Mouse (Mus musculus): ENCODE measurements around the gene Creg1. TPM values are rescaled to one million over a fixed set of nuclear protein-coding genes. Genes with fewer than 3 reads are reported as not detected.

Creg1 gene
- polyA plus RNA-seq, 1 experiment from 2014 or later = 23.8 TPM

DNA sequence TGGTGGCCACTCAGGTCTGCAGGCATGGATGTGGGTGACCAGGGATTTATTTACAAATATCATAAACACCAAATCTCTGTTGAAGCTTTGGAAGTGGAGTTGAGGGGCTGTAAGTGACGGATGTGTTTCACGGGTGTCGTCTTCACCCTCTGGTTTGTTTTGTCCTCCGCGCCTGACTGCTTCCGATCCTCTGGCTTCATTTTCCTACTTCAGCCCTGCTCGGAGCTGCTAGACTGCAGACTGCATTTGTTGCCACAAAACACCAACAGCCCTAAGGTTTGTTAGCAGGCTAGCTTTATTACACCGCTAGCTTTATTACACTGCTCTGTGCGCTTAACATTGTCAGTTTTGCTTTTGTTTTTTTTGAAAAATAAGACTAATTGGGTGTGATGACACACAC is 27.9 kb downstream of the Creg1 start:
- no peak for ATAC-seq
- peaks cover 25% of the 10 kb centered on the region for H3K27me3 ChIP-seq
- WGBS = 76% methylated on average over 9 of the region's 9 CpGs

DNA sequence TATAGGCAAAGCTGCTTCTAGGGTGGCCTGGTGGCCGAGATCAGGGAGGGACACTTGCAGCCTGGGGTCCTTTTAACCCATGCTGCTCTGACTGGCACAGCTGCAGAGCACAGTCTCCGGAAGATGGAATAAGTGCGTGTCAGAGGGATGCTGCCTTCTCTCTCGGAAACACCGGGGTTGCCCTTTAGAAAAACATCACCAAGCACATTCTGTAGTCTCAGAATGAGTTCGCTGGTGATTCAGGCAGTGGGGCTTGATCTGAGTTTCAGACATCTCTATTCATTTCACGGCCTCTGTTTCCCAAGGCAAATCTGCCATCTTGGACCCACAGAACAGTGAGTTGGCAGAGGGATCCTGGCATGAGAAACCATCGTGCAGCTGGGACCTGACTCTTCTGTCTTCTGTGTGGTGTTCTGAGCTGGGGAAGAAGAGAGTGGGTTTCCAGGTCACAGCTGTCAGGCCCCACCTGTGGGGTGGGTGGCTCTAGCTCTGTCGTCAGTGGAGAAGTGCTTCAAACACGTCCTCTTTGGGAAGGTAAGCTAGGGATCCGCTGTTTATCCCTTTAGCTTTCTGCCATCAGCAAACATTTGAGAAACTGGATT is 38.3 kb downstream of the Creg1 start:
- Histone ChIP-seq H3K9me3 (0 out of 2 replicates have a peak, but pooled peaks cover 3% of the 10 kb centered on the region), H3K4me2 (replicated peaks) (no peak overlapping the region), H3K4me3 (replicated peaks) (no peak overlapping the region), H3K27me3 (0 out of 2 replicates have a peak, but pooled peaks cover 3% of the 10 kb centered on the region), H3K4me1 (replicated peaks) (no peaks in the 10 kb centered on the region), H3K9ac (replicated peaks) (no peak overlapping the region), H3K27ac (no peak overlapping the region), H3K36me3 (no peaks in the 10 kb centered on the region)
- no peak for ATAC-seq
- 74% methylated on average over 11 of the region's 11 CpGs for WGBS

More for the DNA sequence above, 27.9 kb downstream of the Creg1 start:
- no peak overlapping the region for H3K4me3 ChIP-seq (replicated peaks)
- H3K4me1 ChIP-seq (replicated peaks) = peaks cover 2% of the 10 kb centered on the region; the same call in 1 of the 2 replicates
- no peaks in the 10 kb centered on the region for H3K9me3 ChIP-seq
- no peaks in the 10 kb centered on the region for H3K36me3 ChIP-seq
- no peak overlapping the region for H3K4me2 ChIP-seq (replicated peaks)
- no peak overlapping the region for H3K27ac ChIP-seq
- H3K9ac ChIP-seq (replicated peaks) = no peak overlapping the region

DNA sequence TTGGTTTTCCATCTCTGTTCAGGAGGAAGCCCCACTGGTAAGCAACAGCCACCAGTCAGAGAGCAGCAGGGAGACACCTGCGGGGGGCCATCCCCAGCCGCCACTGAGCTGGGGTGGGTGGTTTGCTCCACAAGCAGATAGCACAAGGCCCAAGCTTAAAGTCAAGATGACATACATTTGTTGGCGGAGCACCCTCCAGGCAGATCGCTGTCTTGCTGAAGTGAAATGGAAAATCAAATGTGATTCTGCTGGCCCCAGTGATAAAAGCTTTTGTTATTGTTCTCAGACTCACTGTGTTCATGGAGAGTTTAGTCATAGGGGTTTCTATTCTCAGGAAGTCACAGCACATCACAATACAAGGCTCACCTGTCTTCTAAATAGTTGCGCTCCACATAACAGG is 39.6 kb downstream of the Creg1 start:
- Histone ChIP-seq H3K27me3 (peaks cover 10% of the 10 kb centered on the region; the same call in 1 of the 2 replicates), H3K9ac (replicated peaks) (no peak overlapping the region), H3K27ac (no peak overlapping the region), H3K4me2 (replicated peaks) (no peak overlapping the region), H3K4me1 (replicated peaks) (no peaks in the 10 kb centered on the region), H3K4me3 (replicated peaks) (no peak overlapping the region), H3K36me3 (no peaks in the 10 kb centered on the region), H3K9me3 (0 out of 2 replicates have a peak, but pooled peaks cover 3% of the 10 kb centered on the region)
- ATAC-seq = no peak
- WGBS = 82% methylated on average over 5 of the region's 5 CpGs

DNA sequence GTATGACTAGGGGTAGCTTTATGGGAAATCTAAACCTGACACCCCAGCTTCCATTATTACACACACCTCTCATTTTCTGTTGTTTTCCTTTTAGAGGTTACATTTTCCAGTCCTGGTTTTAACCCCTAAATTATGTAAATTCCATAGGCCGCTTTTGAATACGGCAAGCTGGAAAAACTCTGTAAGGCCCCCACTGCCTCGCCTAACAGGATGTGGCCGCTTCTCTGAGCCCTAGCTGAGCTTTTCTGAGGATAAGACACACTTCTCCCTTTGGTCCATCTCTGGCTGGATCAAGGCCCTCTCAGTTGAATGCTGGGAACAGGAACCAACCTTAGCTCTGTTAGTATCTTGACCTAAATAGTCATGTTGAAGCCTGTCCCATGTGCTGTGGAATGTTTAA is 40.6 kb downstream of the Creg1 start:
- H3K36me3 ChIP-seq = no peaks in the 10 kb centered on the region
- WGBS = 92% methylated on average over 4 of the region's 4 CpGs
- H3K9ac ChIP-seq (replicated peaks) = no peak overlapping the region
- H3K4me3 ChIP-seq (replicated peaks) = no peak overlapping the region
- H3K27me3 ChIP-seq = peaks cover 11% of the 10 kb centered on the region; the same call in 1 of the 2 replicates
- H3K4me2 ChIP-seq (replicated peaks) = no peak overlapping the region
- ATAC-seq = no peak
- 0 out of 2 replicates have a peak, but pooled peaks cover 3% of the 10 kb centered on the region for H3K9me3 ChIP-seq
- no peaks in the 10 kb centered on the region for H3K4me1 ChIP-seq (replicated peaks)
- no peak overlapping the region for H3K27ac ChIP-seq

DNA sequence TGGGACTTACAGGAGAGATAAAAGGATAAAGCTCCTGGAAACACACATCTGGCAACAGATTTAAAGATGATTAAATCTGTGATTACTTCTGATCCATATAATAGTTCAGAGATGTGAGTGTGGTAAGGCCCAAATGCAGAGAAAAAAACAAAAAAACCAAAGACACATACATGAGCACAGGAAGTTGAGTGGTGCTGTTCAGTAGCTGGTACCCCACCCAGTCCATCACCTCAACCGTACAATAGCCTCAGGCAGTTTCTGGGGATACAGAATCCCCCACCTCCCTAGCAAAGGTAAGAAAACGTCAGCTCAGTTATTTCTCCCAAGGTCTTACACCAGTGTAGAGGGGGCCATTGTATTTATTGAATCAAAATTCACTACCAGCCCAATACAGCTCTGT is 47.1 kb downstream of the Creg1 start:
- no peak overlapping the region for H3K4me3 ChIP-seq (replicated peaks)
- peaks cover 25% of the 10 kb centered on the region for H3K4me1 ChIP-seq (replicated peaks)
- no peak for ATAC-seq
- H3K27ac ChIP-seq = no peak overlapping the region
- peaks cover 48% of the 10 kb centered on the region for H3K27me3 ChIP-seq
- H3K36me3 ChIP-seq = no peaks in the 10 kb centered on the region
- no peak overlapping the region for H3K4me2 ChIP-seq (replicated peaks)
- 75% methylated on average over 2 of the region's 2 CpGs for WGBS
- no peaks in the 10 kb centered on the region for H3K9me3 ChIP-seq
- H3K9ac ChIP-seq (replicated peaks) = no peak overlapping the region

DNA sequence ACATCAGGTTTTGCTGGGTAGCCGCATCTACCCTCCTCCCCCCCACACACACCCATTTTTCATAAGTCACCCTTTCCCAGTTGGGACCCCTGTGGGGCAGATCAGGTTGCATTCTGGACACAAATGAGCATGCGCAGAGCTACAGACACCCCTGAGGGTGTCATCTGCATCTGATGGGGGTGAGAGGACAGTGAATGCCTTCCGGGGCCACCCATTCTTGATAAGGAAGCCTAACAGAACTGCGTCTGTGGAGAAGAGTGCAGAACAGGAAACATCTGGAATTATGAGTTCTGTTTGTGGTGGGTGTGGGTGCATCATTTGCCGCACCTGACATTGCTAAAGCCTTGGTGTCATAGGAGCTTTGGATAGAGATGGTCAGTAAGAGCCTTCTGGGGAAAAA is 47.6 kb downstream of the Creg1 start:
- Histone ChIP-seq H3K9ac (replicated peaks) (no peak overlapping the region), H3K27me3 (peaks cover 51% of the 10 kb centered on the region)
- WGBS = 95% methylated on average over 5 of the region's 5 CpGs

DNA sequence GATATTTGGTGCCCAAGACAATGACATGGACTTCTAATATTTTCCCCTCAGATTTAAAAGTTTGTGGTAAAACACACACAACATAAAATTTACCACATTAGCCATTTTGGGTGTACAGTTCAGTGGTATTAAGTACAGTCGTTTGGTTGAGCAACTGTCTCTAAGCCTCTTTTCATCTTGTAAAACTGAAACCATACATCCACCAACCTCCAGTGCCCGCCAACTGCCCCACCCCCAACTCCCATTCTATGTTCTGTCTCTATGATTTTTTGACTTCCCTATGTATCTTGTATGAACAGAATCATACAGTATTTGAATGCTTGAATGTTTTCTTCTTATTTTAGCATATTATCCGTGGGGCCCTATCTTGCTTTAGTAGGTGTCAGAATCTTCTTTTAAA is 49.2 kb downstream of the Creg1 start:
- ATAC-seq = no peak
- WGBS = 77% methylated on average over 3 of the region's 3 CpGs
- no peak overlapping the region for H3K4me2 ChIP-seq (replicated peaks)
- no peak overlapping the region for H3K4me3 ChIP-seq (replicated peaks)
- H3K27ac ChIP-seq = no peak overlapping the region
- no peak overlapping the region for H3K9ac ChIP-seq (replicated peaks)
- no peaks in the 10 kb centered on the region for H3K36me3 ChIP-seq
- peaks cover 64% of the 10 kb centered on the region for H3K27me3 ChIP-seq
- no peaks in the 10 kb centered on the region for H3K9me3 ChIP-seq
- peaks cover 35% of the 10 kb centered on the region for H3K4me1 ChIP-seq (replicated peaks)

More for the DNA sequence above, 47.6 kb downstream of the Creg1 start:
- Histone ChIP-seq H3K9me3 (no peaks in the 10 kb centered on the region), H3K4me3 (replicated peaks) (no peak overlapping the region), H3K36me3 (no peaks in the 10 kb centered on the region), H3K27ac (no peak overlapping the region), H3K4me1 (replicated peaks) (peaks cover 25% of the 10 kb centered on the region), H3K4me2 (replicated peaks) (no peak overlapping the region)
- ATAC-seq = no peak

DNA sequence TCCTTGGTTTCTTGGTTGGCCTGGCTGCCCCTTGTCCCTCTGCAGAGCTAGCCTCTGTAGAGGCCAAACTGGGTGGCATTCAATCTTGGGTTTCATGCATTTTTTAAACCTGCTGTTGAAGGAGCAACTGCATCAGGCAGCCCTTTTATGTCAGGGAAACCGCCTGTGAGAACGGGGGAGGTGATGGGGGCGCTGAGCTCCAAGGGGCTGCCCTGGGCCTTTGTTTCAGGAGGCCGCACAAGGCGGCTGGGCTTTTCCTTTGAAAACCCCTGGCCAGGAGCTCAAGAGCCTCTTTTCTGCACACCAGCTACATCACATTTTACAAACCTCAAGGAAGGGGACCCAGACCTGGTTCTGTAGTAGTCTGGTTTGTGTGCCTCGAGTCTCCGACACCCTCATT is 50.6 kb downstream of the Creg1 start:
- no peaks in the 10 kb centered on the region for H3K9me3 ChIP-seq
- H3K4me1 ChIP-seq (replicated peaks) = peaks cover 44% of the 10 kb centered on the region
- H3K4me3 ChIP-seq (replicated peaks) = no peak overlapping the region
- 4% methylated on average over 7 of the region's 7 CpGs for WGBS
- peak overlapping the region; percentile 37 for H3K4me2 ChIP-seq (replicated peaks)
- no peaks in the 10 kb centered on the region for H3K36me3 ChIP-seq
- peak overlapping the region; percentile 88 for H3K27ac ChIP-seq
- H3K27me3 ChIP-seq = peaks cover 72% of the 10 kb centered on the region
- 0 out of 2 replicates have a peak overlapping the region, but pooled peaks have one; percentile 8 for H3K9ac ChIP-seq (replicated peaks)
- peak; percentile 60 for ATAC-seq

DNA sequence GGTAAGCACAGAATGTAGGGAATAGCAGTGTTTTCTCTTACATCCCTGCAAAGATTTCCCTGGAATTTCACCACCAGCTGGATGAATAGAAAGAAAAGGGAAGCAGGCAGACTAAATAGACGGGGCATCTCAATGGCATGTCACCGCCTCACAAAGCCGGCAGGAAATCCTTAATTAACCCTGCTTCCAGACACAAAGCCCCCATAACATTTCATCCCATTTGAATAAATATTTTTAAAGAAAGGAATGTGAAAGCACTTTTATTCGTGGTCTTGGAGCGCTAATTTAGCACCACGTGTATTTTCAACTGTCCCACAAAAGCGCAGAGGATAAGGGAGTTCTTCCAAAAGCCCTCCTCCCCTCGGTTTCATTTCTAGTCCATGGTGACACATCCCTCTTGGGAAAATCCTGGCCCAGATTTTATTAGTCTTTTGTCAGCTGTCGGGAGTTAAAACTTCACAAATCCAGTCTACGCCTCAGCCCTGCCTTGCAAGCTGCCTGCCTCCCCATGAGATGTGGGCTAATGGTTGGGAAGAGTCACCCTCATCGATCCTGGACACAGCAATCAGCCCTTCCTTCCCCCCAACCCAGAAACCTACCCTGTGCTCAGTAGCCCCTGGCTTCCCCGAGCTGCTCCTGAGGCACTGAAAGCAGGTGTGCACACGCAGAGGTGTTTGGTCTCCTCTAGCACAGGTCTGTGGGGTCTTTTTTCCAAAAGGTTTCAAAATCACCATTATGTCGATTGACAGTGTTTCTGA is 51.2 kb downstream of the Creg1 start:
- Histone ChIP-seq H3K36me3 (no peaks in the 10 kb centered on the region), H3K4me3 (replicated peaks) (no peak overlapping the region), H3K27me3 (peaks cover 77% of the 10 kb centered on the region), H3K9ac (replicated peaks) (no peak overlapping the region), H3K4me2 (replicated peaks) (peak overlapping the region; percentile 37), H3K9me3 (no peaks in the 10 kb centered on the region), H3K4me1 (replicated peaks) (peaks cover 44% of the 10 kb centered on the region), H3K27ac (peak overlapping the region; percentile 88)
- 7% methylated on average over 14 of the region's 14 CpGs for WGBS
- peak; percentile 49 for ATAC-seq

DNA sequence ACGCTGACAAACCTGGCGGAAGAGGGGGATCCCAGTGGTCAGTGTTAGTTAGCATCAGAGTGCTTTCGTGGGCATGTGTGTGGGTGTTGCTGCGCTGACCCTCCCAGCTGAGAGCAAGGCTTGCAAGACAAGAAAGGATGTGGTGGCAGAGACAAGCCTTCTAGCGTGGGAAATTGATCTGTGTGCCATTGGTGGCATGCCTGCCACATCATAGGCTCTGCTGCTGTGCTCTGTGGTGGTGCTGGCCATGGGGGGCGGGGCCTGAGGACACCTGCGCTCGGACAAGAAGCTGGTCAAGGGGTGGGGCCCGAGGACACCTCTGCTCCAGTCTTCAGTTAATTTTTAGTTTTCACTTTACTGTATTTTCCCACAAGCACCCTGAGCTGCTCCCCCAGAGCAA is 52.8 kb downstream of the Creg1 start:
- H3K36me3 ChIP-seq = no peaks in the 10 kb centered on the region
- 84% methylated on average over 9 of the region's 9 CpGs for WGBS
- no peak overlapping the region for H3K9ac ChIP-seq (replicated peaks)
- H3K4me2 ChIP-seq (replicated peaks) = no peak overlapping the region
- no peak overlapping the region for H3K27ac ChIP-seq
- peaks cover 44% of the 10 kb centered on the region for H3K4me1 ChIP-seq (replicated peaks)
- H3K4me3 ChIP-seq (replicated peaks) = no peak overlapping the region
- no peak for ATAC-seq
- peaks cover 65% of the 10 kb centered on the region for H3K27me3 ChIP-seq
- no peaks in the 10 kb centered on the region for H3K9me3 ChIP-seq

DNA sequence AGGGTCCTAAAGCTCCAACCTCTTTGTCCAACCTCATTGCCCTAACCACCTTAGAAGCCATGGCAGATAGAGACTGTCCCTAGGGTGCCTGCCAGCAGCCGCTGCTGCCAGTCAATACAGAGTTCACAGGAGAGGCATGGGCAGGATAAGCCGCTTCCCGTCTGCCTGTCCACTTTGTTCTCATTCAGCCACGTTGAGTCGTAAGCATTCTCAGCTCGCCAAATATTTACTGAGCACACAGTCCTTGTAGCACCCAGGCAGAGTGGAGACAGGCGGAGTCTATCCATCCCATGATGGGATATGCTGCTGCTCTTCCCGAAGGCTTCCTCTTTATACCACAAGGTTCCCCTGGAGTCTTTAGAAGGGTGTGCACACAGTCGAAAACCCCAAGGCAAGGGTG is 53.7 kb downstream of the Creg1 start:
- Histone ChIP-seq H3K4me1 (replicated peaks) (peaks cover 44% of the 10 kb centered on the region), H3K4me3 (replicated peaks) (no peak overlapping the region), H3K9ac (replicated peaks) (no peak overlapping the region), H3K36me3 (no peaks in the 10 kb centered on the region), H3K27ac (no peak overlapping the region), H3K4me2 (replicated peaks) (no peak overlapping the region), H3K9me3 (no peaks in the 10 kb centered on the region), H3K27me3 (peaks cover 56% of the 10 kb centered on the region)
- WGBS = 53% methylated on average over 9 of the region's 9 CpGs
- no peak for ATAC-seq

DNA sequence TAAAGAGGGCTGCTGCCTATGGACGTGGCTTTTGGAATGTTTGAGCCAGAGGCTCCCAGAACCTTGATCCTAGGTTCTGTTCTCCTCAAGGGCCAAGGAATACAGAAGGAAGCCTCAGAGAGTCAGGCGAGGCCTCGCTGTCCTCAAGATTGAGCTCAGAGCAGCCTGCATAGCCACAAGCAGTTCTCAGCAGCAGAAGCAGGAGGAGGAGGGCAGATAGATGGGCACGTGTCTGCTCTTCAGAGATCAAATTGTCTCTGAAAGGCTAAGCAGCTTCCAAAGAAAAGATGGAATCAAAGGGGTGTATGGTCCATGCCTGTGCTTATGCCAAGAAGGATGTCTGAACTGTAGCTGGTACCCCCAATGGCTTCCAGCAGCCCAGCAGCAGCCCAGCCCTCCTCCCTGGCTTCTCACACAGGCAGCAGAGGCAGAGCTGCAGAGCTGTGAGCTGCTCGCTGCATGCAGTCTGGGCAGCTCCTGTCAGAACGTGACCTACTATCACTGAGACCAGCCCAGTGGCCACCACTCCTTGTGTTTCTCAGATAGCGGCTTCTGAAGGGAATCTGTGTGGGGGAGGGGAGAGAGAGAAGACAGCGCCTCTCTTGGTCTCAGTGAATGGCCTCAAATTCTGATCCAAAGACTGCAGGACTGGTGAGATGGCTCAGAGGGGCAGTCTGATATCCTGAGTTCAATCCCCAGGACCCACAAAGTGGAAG is 54.8 kb downstream of the Creg1 start:
- 31% methylated on average over 8 of the region's 8 CpGs for WGBS
- Histone ChIP-seq H3K9me3 (no peaks in the 10 kb centered on the region), H3K4me2 (replicated peaks) (no peak overlapping the region), H3K27ac (0 out of 2 replicates have a peak overlapping the region, but pooled peaks have one; percentile 27), H3K9ac (replicated peaks) (0 out of 2 replicates have a peak overlapping the region, but pooled peaks have one; percentile 10), H3K4me1 (replicated peaks) (peaks cover 41% of the 10 kb centered on the region), H3K36me3 (no peaks in the 10 kb centered on the region), H3K27me3 (peaks cover 45% of the 10 kb centered on the region), H3K4me3 (replicated peaks) (no peak overlapping the region)
- no peak for ATAC-seq

Data from midbrain, embryonic 13.5 days (tissue).